Mouse (Mus musculus) hindbrain, embryonic 12.5 days (tissue): ENCODE measurements around the gene Serpina6. TPM values are rescaled to one million over a fixed set of nuclear protein-coding genes. Genes with fewer than 3 reads are reported as not detected.

Experiments
- polyA plus RNA-seq: library from polyadenylated mRNA; unstranded; fragments of >200 nt; fragmentation: Nextera tagmentation; extraction: Ambion mirVana; gene quantifications from 2 replicates; pipeline ENCODE4 v1.2.1, GENCODE M21; 2016

Serpina6 gene
- polyA plus RNA-seq, 1 experiment from 2014 or later: not detected

Other genes starting within 250 kb of the Serpina6 start
- gene 9330161L09Rik, start 249.4 kb downstream of the Serpina6 start, polyA plus RNA-seq: 0.79 and 1.3 TPM in 2 replicates
- gene Ddx24, start 231.4 kb downstream of the Serpina6 start, polyA plus RNA-seq: 120 and 128 TPM in 2 replicates
- gene Ifi27, start 223.0 kb downstream of the Serpina6 start, polyA plus RNA-seq: 9.2 and 11.3 TPM in 2 replicates
- 3.2 and 3.7 TPM in 2 replicates for gene Ifi27l2a, start 213.5 kb downstream of the Serpina6 start, polyA plus RNA-seq
- not detected in 2 replicates for gene Ifi27l2b, start 200.0 kb downstream of the Serpina6 start, polyA plus RNA-seq
- gene Ppp4r4, start 124.9 kb downstream of the Serpina6 start, polyA plus RNA-seq: 2.6 and 2.9 TPM in 2 replicates
- gene Serpina10, start 25.8 kb downstream of the Serpina6 start, polyA plus RNA-seq: not detected in 2 replicates
- not detected in 2 replicates for gene Serpina16, start 18.9 kb upstream of the Serpina6 start, polyA plus RNA-seq
- gene Serpina1f, start 38.3 kb upstream of the Serpina6 start, polyA plus RNA-seq: not detected in 2 replicates
- not detected in 2 replicates for gene Serpina1d, start 116.4 kb upstream of the Serpina6 start, polyA plus RNA-seq
- gene Serpina1b, start 173.2 kb upstream of the Serpina6 start, polyA plus RNA-seq: not detected in 2 replicates
- not detected in 2 replicates for gene Serpina1a, start 206.3 kb upstream of the Serpina6 start, polyA plus RNA-seq
- not detected in 2 replicates for gene Serpina1c, start 247.7 kb upstream of the Serpina6 start, polyA plus RNA-seq